Mouse (Mus musculus): ENCODE data around the gene Rtn4rl2. TPM values are rescaled to one million over a fixed set of nuclear protein-coding genes. Genes with fewer than 3 reads are reported as not detected.

Rtn4rl2 gene
- polyA plus RNA-seq, 1 experiment: 2.7 TPM

GRCm38 (mm10) chr2:84837107-84837506 lies 49.4 kb downstream of the Rtn4rl2 start:
- H3K27ac ChIP-seq (ENCODE audit: control insufficient read depth, insufficient read depth, low read depth, low read length): no peak overlapping the region
- H3K36me3 ChIP-seq (ENCODE audit: control insufficient read depth, insufficient read depth, low read length): no peaks in the 10 kb centered on the region
- H3K4me1 ChIP-seq (ENCODE audit: control insufficient read depth, insufficient read depth, low read length): peaks cover 16% of the 10 kb centered on the region
- no peaks in the 10 kb centered on the region for H3K27me3 ChIP-seq (ENCODE audit: control insufficient read depth, insufficient read depth, low read length)
- TF ChIP-seq CTCF (IDR thresholded peaks at IDR 0.05; ENCODE audit: control insufficient read depth, insufficient read depth, insufficient replicate concordance, low read depth, low read length) (no peak), POLR2A (IDR thresholded peaks at IDR 0.05; ENCODE audit: control insufficient read depth, low read depth, low read length) (no peak)
- no peak overlapping the region for H3K4me3 ChIP-seq (ENCODE audit: control insufficient read depth, low read depth, low read length)

GRCm38 (mm10) chr2:84831666-84832391 lies 54.7 kb downstream of the Rtn4rl2 start:
- Histone ChIP-seq H3K36me3 (ENCODE audit: control insufficient read depth, insufficient read depth, low read length) (no peaks in the 10 kb centered on the region), H3K27ac (ENCODE audit: control insufficient read depth, insufficient read depth, low read depth, low read length) (0 out of 2 replicates have a peak overlapping the region, but pooled peaks have one; percentile 40), H3K4me3 (ENCODE audit: control insufficient read depth, low read depth, low read length) (no peak overlapping the region), H3K4me1 (ENCODE audit: control insufficient read depth, insufficient read depth, low read length) (peaks cover 8% of the 10 kb centered on the region), H3K27me3 (ENCODE audit: control insufficient read depth, insufficient read depth, low read length) (no peaks in the 10 kb centered on the region)
- TF ChIP-seq POLR2A (IDR thresholded peaks at IDR 0.05; ENCODE audit: control insufficient read depth, low read depth, low read length) (no peak), CTCF (IDR thresholded peaks at IDR 0.05; ENCODE audit: control insufficient read depth, insufficient read depth, insufficient replicate concordance, low read depth, low read length) (peak; percentile 89; the same call in 1 of the 2 replicates)

- Histone ChIP-seq H3K4me3 (ENCODE audit: control insufficient read depth, low read depth, low read length) (peak overlapping the region; percentile 100), H3K27ac (ENCODE audit: control insufficient read depth, insufficient read depth, low read depth, low read length) (peak overlapping the region; percentile 91), H3K27me3 (ENCODE audit: control insufficient read depth, insufficient read depth, low read length) (no peaks in the 10 kb centered on the region), H3K36me3 (ENCODE audit: control insufficient read depth, insufficient read depth, low read length) (no peaks in the 10 kb centered on the region), H3K4me1 (ENCODE audit: control insufficient read depth, insufficient read depth, low read length) (peaks cover 13% of the 10 kb centered on the region)
- TF ChIP-seq POLR2A (IDR thresholded peaks at IDR 0.05; ENCODE audit: control insufficient read depth, low read depth, low read length): no peak
- TF ChIP-seq CTCF (IDR thresholded peaks at IDR 0.05; ENCODE audit: control insufficient read depth, insufficient read depth, insufficient replicate concordance, low read depth, low read length): no peak
Observed at GRCm38 (mm10) chr2:84827283-84827920, 59.1 kb downstream of the Rtn4rl2 start.

GRCm38 (mm10) chr2:84826488-84827282 lies 59.8 kb downstream of the Rtn4rl2 start, which contains the start of gene Timm10:
Timm10 (plus strand) TSS chr2:84826997.
- Histone ChIP-seq H3K27me3 (ENCODE audit: control insufficient read depth, insufficient read depth, low read length) (no peaks in the 10 kb centered on the region), H3K4me1 (ENCODE audit: control insufficient read depth, insufficient read depth, low read length) (peaks cover 12% of the 10 kb centered on the region), H3K36me3 (ENCODE audit: control insufficient read depth, insufficient read depth, low read length) (no peaks in the 10 kb centered on the region), H3K27ac (ENCODE audit: control insufficient read depth, insufficient read depth, low read depth, low read length) (peak within 1 kb of the TSS; percentile 91), H3K4me3 (ENCODE audit: control insufficient read depth, low read depth, low read length) (peak within 1 kb of the TSS; percentile 100)
- TF ChIP-seq CTCF (IDR thresholded peaks at IDR 0.05; ENCODE audit: control insufficient read depth, insufficient read depth, insufficient replicate concordance, low read depth, low read length) (no peak), POLR2A (IDR thresholded peaks at IDR 0.05; ENCODE audit: control insufficient read depth, low read depth, low read length) (peak; percentile 72; the same call in 1 of the 2 replicates)

GRCm38 (mm10) chr2:84823237-84823636 lies 63.3 kb downstream of the Rtn4rl2 start:
- Histone ChIP-seq H3K27me3 (ENCODE audit: control insufficient read depth, insufficient read depth, low read length) (no peaks in the 10 kb centered on the region), H3K27ac (ENCODE audit: control insufficient read depth, insufficient read depth, low read depth, low read length) (no peak overlapping the region), H3K36me3 (ENCODE audit: control insufficient read depth, insufficient read depth, low read length) (no peaks in the 10 kb centered on the region), H3K4me3 (ENCODE audit: control insufficient read depth, low read depth, low read length) (no peak overlapping the region), H3K4me1 (ENCODE audit: control insufficient read depth, insufficient read depth, low read length) (peaks cover 12% of the 10 kb centered on the region)
- no peak for TF ChIP-seq POLR2A (IDR thresholded peaks at IDR 0.05; ENCODE audit: control insufficient read depth, low read depth, low read length)
- no peak for TF ChIP-seq CTCF (IDR thresholded peaks at IDR 0.05; ENCODE audit: control insufficient read depth, insufficient read depth, insufficient replicate concordance, low read depth, low read length)

- Histone ChIP-seq H3K4me1 (ENCODE audit: control insufficient read depth, insufficient read depth, low read length) (peaks cover 11% of the 10 kb centered on the region), H3K4me3 (ENCODE audit: control insufficient read depth, low read depth, low read length) (no peak within 1 kb of the TSS), H3K36me3 (ENCODE audit: control insufficient read depth, insufficient read depth, low read length) (no peaks in the 10 kb centered on the region), H3K27ac (ENCODE audit: control insufficient read depth, insufficient read depth, low read depth, low read length) (no peak within 1 kb of the TSS), H3K27me3 (ENCODE audit: control insufficient read depth, insufficient read depth, low read length) (no peaks in the 10 kb centered on the region)
- TF ChIP-seq POLR2A (IDR thresholded peaks at IDR 0.05; ENCODE audit: control insufficient read depth, low read depth, low read length) (no peak), CTCF (IDR thresholded peaks at IDR 0.05; ENCODE audit: control insufficient read depth, insufficient read depth, insufficient replicate concordance, low read depth, low read length) (no peak)
Observed at GRCm38 (mm10) chr2:84822552-84822951, 64.0 kb downstream of the Rtn4rl2 start, which contains the start of gene Smtnl1. Smtnl1 (minus strand) TSS chr2:84822652.

Other genes starting within 250 kb of the Rtn4rl2 start
- 19.9 and 24.3 TPM in 2 replicates for gene Ctnnd1, start 235.9 kb downstream of the Rtn4rl2 start, polyA plus RNA-seq (2012; rRNA removed)
- 4.1 and 4.2 TPM in 2 replicates for gene Btbd18, start 227.6 kb downstream of the Rtn4rl2 start, polyA plus RNA-seq (2012; rRNA removed)
- 13.5 and 16.3 TPM in 2 replicates for gene Selenoh, start 215.9 kb downstream of the Rtn4rl2 start, polyA plus RNA-seq (2012; rRNA removed)
- not detected in 2 replicates for gene Gm28635, start 208.7 kb downstream of the Rtn4rl2 start, polyA plus RNA-seq (2012; rRNA removed)
- gene Med19, start 208.3 kb downstream of the Rtn4rl2 start, polyA plus RNA-seq (2012; rRNA removed): 11.8 and 14.3 TPM in 2 replicates
- 86.0 and 89.0 TPM in 2 replicates for gene Tmx2, start 207.6 kb downstream of the Rtn4rl2 start, polyA plus RNA-seq (2012; rRNA removed)
- gene Zdhhc5, start 171.5 kb downstream of the Rtn4rl2 start, polyA plus RNA-seq (2012; rRNA removed): 234 and 236 TPM in 2 replicates
- 27.6 and 32.8 TPM in 2 replicates for gene Clp1, start 159.4 kb downstream of the Rtn4rl2 start, polyA plus RNA-seq (2012; rRNA removed)
- 13.6 and 14.8 TPM in 2 replicates for gene Ypel4, start 152.7 kb downstream of the Rtn4rl2 start, polyA plus RNA-seq (2012; rRNA removed)
- gene Gm19426, start 143.1 kb downstream of the Rtn4rl2 start, polyA plus RNA-seq (2012; rRNA removed): 0.21 and 0.26 TPM in 2 replicates
- gene Serping1, start 111.3 kb downstream of the Rtn4rl2 start, polyA plus RNA-seq (2012; rRNA removed): 40.5 and 53.4 TPM in 2 replicates
- gene Ube2l6, start 87.9 kb downstream of the Rtn4rl2 start, polyA plus RNA-seq (2012; rRNA removed): 2.2 and 2.3 TPM in 2 replicates
- gene Smtnl1, start 64.1 kb downstream of the Rtn4rl2 start, polyA plus RNA-seq (2012; rRNA removed): 3.0 and 3.4 TPM in 2 replicates
- 23.3 and 28.5 TPM in 2 replicates for gene Timm10, start 59.7 kb downstream of the Rtn4rl2 start, polyA plus RNA-seq (2012; rRNA removed)
- gene Slc43a1, start 47.9 kb downstream of the Rtn4rl2 start, polyA plus RNA-seq (2012; rRNA removed): 0.63 and 1.00 TPM in 2 replicates
- gene Slc43a3, start 49.9 kb upstream of the Rtn4rl2 start, polyA plus RNA-seq (2012; rRNA removed): 4.6 and 4.8 TPM in 2 replicates
- not detected in 2 replicates for gene Prg2, start 93.8 kb upstream of the Rtn4rl2 start, polyA plus RNA-seq (2012; rRNA removed)
- not detected in 2 replicates for gene Prg3, start 101.5 kb upstream of the Rtn4rl2 start, polyA plus RNA-seq (2012; rRNA removed)
- gene Ssrp1, start 150.5 kb upstream of the Rtn4rl2 start, polyA plus RNA-seq (2012; rRNA removed): 109 and 120 TPM in 2 replicates
- gene P2rx3, start 150.8 kb upstream of the Rtn4rl2 start, polyA plus RNA-seq (2012; rRNA removed): 86.4 and 103 TPM in 2 replicates
- gene Tnks1bp1, start 161.3 kb upstream of the Rtn4rl2 start, polyA plus RNA-seq (2012; rRNA removed): 7.4 and 8.4 TPM in 2 replicates
- gene Aplnr, start 249.5 kb upstream of the Rtn4rl2 start, polyA plus RNA-seq (2012; rRNA removed): 0.27 and 0.52 TPM in 2 replicates